8 mouse cellular contexts compared by ENCODE assay signal in genomic region chr2:30912291-30912773, GRCm38 (mm10). TPM values are rescaled to one million over a fixed set of nuclear protein-coding genes. Genes with fewer than 3 reads are reported as not detected.
DNase-seq lines count a peak whose midpoint lies in the region; ATAC-seq lines count a peak whose summit lies in the region.

No protein-coding gene starts in this region.

- no peak overlapping the region for H3K4me2 ChIP-seq in heart, embryonic 12.5 days
- no peak overlapping the region for H3K4me2 ChIP-seq in hindbrain, embryonic 13.5 days

- 33% methylated on average over 4 of the region's 4 CpGs for WGBS in heart, embryonic 12.5 days
- WGBS in limb, embryonic 10.5 days: 60% methylated on average over 4 of the region's 4 CpGs
- WGBS in hindbrain, embryonic 13.5 days: 55% methylated on average over 4 of the region's 4 CpGs

- H3K27ac ChIP-seq in heart, embryonic 12.5 days (ENCODE audit: poor library complexity, severe bottlenecking): peak overlapping the region; percentile 45
- H3K27ac ChIP-seq in limb, embryonic 10.5 days: peak overlapping the region; percentile 30; the same call in 1 of the 2 replicates
- H3K27ac ChIP-seq in hindbrain, embryonic 13.5 days: no peak overlapping the region

- peaks cover 17% of the 10 kb centered on the region for H3K4me1 ChIP-seq in heart, embryonic 12.5 days (replicated peaks)
- peaks cover 32% of the 10 kb centered on the region for H3K4me1 ChIP-seq in limb, embryonic 10.5 days
- H3K4me1 ChIP-seq in hindbrain, embryonic 13.5 days (replicated peaks): peaks cover 4% of the 10 kb centered on the region; the same call in 1 of the 2 replicates

- no peaks in the 10 kb centered on the region for H3K36me3 ChIP-seq in heart, embryonic 12.5 days
- no peaks in the 10 kb centered on the region for H3K36me3 ChIP-seq in limb, embryonic 10.5 days
- no peaks in the 10 kb centered on the region for H3K36me3 ChIP-seq in hindbrain, embryonic 13.5 days

- DNase-seq in urinary bladder, postnatal 25 days (ENCODE audit: low spot score): peak; percentile 63
- DNase-seq in urinary bladder, adult 2 months (ENCODE audit: low spot score): no peak
- no peak for DNase-seq in limb, embryonic 10.5 days (ENCODE audit: low spot score)
- peak; percentile 63 for DNase-seq in testis, postnatal 14 days (ENCODE audit: low spot score)
- no peak for DNase-seq in cerebellum, adult 9-10 months

- no peak overlapping the region for H3K4me3 ChIP-seq in heart, embryonic 12.5 days
- no peak overlapping the region for H3K4me3 ChIP-seq in limb, embryonic 10.5 days
- no peak overlapping the region for H3K4me3 ChIP-seq in hindbrain, embryonic 13.5 days

- no peaks in the 10 kb centered on the region for H3K27me3 ChIP-seq in heart, embryonic 12.5 days (replicated peaks)
- H3K27me3 ChIP-seq in limb, embryonic 10.5 days (ENCODE audit: low read depth, poor library complexity, severe bottlenecking): no peaks in the 10 kb centered on the region
- no peaks in the 10 kb centered on the region for H3K27me3 ChIP-seq in hindbrain, embryonic 13.5 days

- peak; percentile 18; the same call in 1 of the 2 replicates for ATAC-seq in heart, embryonic 12.5 days (ENCODE audit: insufficient number of reproducible peaks, low FRiP score)
- no peak for ATAC-seq in hindbrain, embryonic 13.5 days (ENCODE audit: low FRiP score)
- no peak for ATAC-seq in granulocyte monocyte progenitor cell, adult 5-6 weeks (replicated peaks; ENCODE audit: poor library complexity, severe bottlenecking)

- no peak overlapping the region for H3K9ac ChIP-seq in heart, embryonic 12.5 days
- H3K9ac ChIP-seq in hindbrain, embryonic 13.5 days: no peak overlapping the region

- H3K9me3 ChIP-seq in heart, embryonic 12.5 days (replicated peaks): no peaks in the 10 kb centered on the region
- no peaks in the 10 kb centered on the region for H3K9me3 ChIP-seq in limb, embryonic 10.5 days (replicated peaks)
- no peaks in the 10 kb centered on the region for H3K9me3 ChIP-seq in hindbrain, embryonic 13.5 days

RNA-seq across cellular contexts. Expression of gene Ptges, which starts 17.3 kb away (rescaled TPM):
- 64.8 and 69.3 TPM in 2 replicates for polyA plus RNA-seq in urinary bladder, adult 2 months (2012; rRNA removed)
- polyA plus RNA-seq in heart, embryonic 12.5 days (2016; fragmentation: Nextera tagmentation; extraction: Ambion mirVana): 2.3 and 4.3 TPM in 2 replicates
- 10.1 and 11.8 TPM in 2 replicates for polyA plus RNA-seq in limb, embryonic 10.5 days (2016; fragmentation: Nextera tagmentation; extraction: Ambion mirVana)
- 3.8 and 5.8 TPM in 2 replicates for polyA plus RNA-seq in hindbrain, embryonic 13.5 days (2015; fragmentation: Nextera tagmentation; extraction: Ambion mirVana)
- total RNA-seq in granulocyte monocyte progenitor cell, adult 5-6 weeks (2014; fragmentation: Nextera tagmentation): 0.30 TPM in 1 of 2 replicates, not detected in the other
- 0.13 and 0.52 TPM in 2 replicates for total RNA-seq in granulocyte monocyte progenitor cell, adult 5-6 weeks (2017)

RNA-seq across cellular contexts. Expression of gene Tor1b, which starts 40.4 kb away (rescaled TPM):
- polyA plus RNA-seq in urinary bladder, adult 2 months (2012; rRNA removed): 45.0 and 47.1 TPM in 2 replicates
- 25.1 and 25.8 TPM in 2 replicates for polyA plus RNA-seq in heart, embryonic 12.5 days (2016; fragmentation: Nextera tagmentation; extraction: Ambion mirVana)
- 26.7 and 27.6 TPM in 2 replicates for polyA plus RNA-seq in limb, embryonic 10.5 days (2016; fragmentation: Nextera tagmentation; extraction: Ambion mirVana)
- 17.4 and 17.6 TPM in 2 replicates for polyA plus RNA-seq in hindbrain, embryonic 13.5 days (2015; fragmentation: Nextera tagmentation; extraction: Ambion mirVana)
- 39.2 and 43.9 TPM in 2 replicates for total RNA-seq in granulocyte monocyte progenitor cell, adult 5-6 weeks (2014; fragmentation: Nextera tagmentation)
- total RNA-seq in granulocyte monocyte progenitor cell, adult 5-6 weeks (2017): 33.9 and 37.7 TPM in 2 replicates

RNA-seq across cellular contexts. Expression of gene Tor1a, which starts 55.4 kb away (rescaled TPM):
- polyA plus RNA-seq in urinary bladder, adult 2 months (2012; rRNA removed): 36.9 and 46.8 TPM in 2 replicates
- 56.4 TPM in 2 replicates for polyA plus RNA-seq in heart, embryonic 12.5 days (2016; fragmentation: Nextera tagmentation; extraction: Ambion mirVana)
- polyA plus RNA-seq in limb, embryonic 10.5 days (2016; fragmentation: Nextera tagmentation; extraction: Ambion mirVana): 76.7 and 77.7 TPM in 2 replicates
- polyA plus RNA-seq in hindbrain, embryonic 13.5 days (2015; fragmentation: Nextera tagmentation; extraction: Ambion mirVana): 90.8 and 92.5 TPM in 2 replicates
- 72.9 and 76.1 TPM in 2 replicates for total RNA-seq in granulocyte monocyte progenitor cell, adult 5-6 weeks (2014; fragmentation: Nextera tagmentation)
- total RNA-seq in granulocyte monocyte progenitor cell, adult 5-6 weeks (2017): 101 and 156 TPM in 2 replicates

Comparison
In these comparisons a context has a peak if more than half of its experiments do, and no peak if none do; other contexts are left out.
1. DNase-seq: peak in urinary bladder, postnatal 25 days (single experiment) and testis, postnatal 14 days (single experiment); none in urinary bladder, adult 2 months (single experiment), limb, embryonic 10.5 days (single experiment) and cerebellum, adult 9-10 months (single experiment).